Mouse (Mus musculus) cerebellum, postnatal 10 days (tissue): ENCODE measurements around the gene Cul4a.

Source experiments
- DNase-seq, 2 experiments: peaks; one replicate each; pipeline ENCODE4 v3.0.0; 2021; ENCODE audit warnings: mixed read lengths in 2 of 2

Gene Cul4a

GRCm38 (mm10) chr8:13180408-13180807, 75.0 kb downstream of the Cul4a start:
- DNase-seq = no peak

- no peak for DNase-seq
Measured at GRCm38 (mm10) chr8:13180911-13181690, 75.7 kb downstream of the Cul4a start.

GRCm38 (mm10) chr8:13181691-13181976, 76.2 kb downstream of the Cul4a start:
- DNase-seq = no peak

DNA sequence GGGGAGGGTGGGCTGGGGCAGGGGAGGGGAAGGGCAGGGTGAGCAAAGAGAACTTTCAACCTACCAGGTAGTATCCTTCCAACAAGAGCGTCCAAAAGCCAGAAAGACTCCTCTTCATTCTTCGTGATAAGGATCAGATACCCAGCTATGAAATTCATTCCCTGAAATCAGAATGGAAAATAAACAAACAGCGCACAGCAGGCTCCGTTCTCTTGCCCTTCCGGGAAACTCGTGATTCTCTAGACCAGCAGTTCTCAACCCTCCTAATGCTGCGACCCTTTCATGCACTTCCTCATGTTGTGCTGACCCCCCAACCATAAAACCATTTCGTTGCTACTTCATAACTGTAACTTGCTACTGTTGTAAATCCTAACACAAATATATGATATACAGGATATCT, 81.4 kb downstream of the Cul4a start:
- no peak for DNase-seq

DNA sequence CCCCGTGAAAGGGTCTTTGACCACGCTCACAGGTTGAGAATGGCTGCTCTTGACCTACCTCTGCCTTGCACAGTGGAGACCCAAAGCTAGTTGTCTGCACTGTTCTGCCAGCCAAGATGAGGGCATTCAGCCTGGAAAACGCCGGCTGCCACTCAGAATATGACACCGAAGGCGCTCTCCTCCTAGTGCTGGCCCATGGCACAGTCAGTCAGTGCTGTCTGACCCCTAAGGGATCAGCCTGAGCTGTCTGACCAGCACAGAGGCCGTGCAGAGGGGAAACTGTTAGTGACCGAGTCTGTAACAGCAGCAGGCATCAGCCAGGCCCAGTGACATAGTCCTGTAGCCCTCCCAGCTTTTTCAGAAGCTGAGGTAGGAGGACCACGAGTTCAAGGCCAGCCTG, 81.8 kb downstream of the Cul4a start:
- no peak for DNase-seq

- peak in 1 of 2 experiments; percentile 17 for DNase-seq
Measured at GRCm38 (mm10) chr8:13187638-13188037, 82.2 kb downstream of the Cul4a start.

- DNase-seq = no peak
Measured at GRCm38 (mm10) chr8:13188052-13188555, 82.7 kb downstream of the Cul4a start.

DNA sequence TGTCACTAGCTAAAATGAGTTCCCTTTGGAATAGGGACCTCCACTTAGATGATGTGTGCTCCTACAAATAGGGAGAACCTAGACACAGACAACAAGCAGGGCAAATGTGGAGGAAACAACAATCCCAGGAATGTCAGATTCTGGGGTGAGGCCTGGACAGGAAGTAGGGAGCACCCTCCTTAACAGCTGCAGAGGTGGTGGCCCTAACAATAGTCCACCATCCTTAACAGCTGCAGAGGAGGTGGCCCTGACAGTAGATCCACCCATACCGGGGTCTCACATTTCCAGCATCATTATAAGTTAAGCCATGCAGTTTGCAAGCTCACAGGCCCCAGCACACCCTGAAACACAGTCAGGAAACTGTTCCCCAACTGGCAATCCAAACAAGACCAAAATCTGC, 83.4 kb downstream of the Cul4a start:
- DNase-seq = no peak

GRCm38 (mm10) chr8:13190235-13190634, 84.8 kb downstream of the Cul4a start:
- DNase-seq = no peak

GRCm38 (mm10) chr8:13194818-13195217, 89.4 kb downstream of the Cul4a start:
- no peak for DNase-seq

GRCm38 (mm10) chr8:13197493-13197892, 92.1 kb downstream of the Cul4a start:
- DNase-seq = no peak
